Mouse (Mus musculus) stomach, embryonic 16.5 days (tissue): ENCODE data around the gene Ppp1r1b. TPM values are rescaled to one million over a fixed set of nuclear protein-coding genes. Genes with fewer than 3 reads are reported as not detected.

Source experiments
- ATAC-seq: fragments of 200-750 bp; cut with Nextera tagmentation; 2 replicates; pipeline ENCODE4 v1.8.0; 2017; ENCODE audit warnings: moderate number of reproducible peaks, moderate TSS enrichment; ENCODE audit not compliant: insufficient read depth, low FRiP score
- H3K27ac ChIP-seq: fragments of 300-500 bp; sonication (generic); 2 replicates; pipeline ENCODE4 v1.5.1; 2014; ENCODE audit warnings: low read length
- H3K27me3 ChIP-seq: fragments of 300-500 bp; sonication (generic); 2 replicates; pipeline ENCODE4 v1.6.1; 2014; ENCODE audit warnings: low read length, control low read depth, mixed read lengths; ENCODE audit not compliant: control insufficient read depth, insufficient read depth
- H3K36me3 ChIP-seq: fragments of 300-500 bp; sonication (generic); 2 replicates; pipeline ENCODE4 v1.6.1; 2014; ENCODE audit warnings: low read length; ENCODE audit not compliant: control insufficient read depth, insufficient read depth
- H3K4me1 ChIP-seq: fragments of 300-500 bp; sonication (generic); 2 replicates; pipeline ENCODE4 v1.6.1; 2014; ENCODE audit warnings: low read length, control low read depth, mixed read lengths; ENCODE audit not compliant: control insufficient read depth, insufficient read depth
- H3K4me2 ChIP-seq: fragments of 300-500 bp; sonication (generic); 2 replicates; pipeline ENCODE4 v1.6.1; 2014; ENCODE audit warnings: low read depth, low read length, mixed read lengths
- H3K4me3 ChIP-seq: fragments of 300-500 bp; sonication (generic); replicated peaks from 2 replicates; pipeline ENCODE4 v1.5.1; 2014; ENCODE audit warnings: mild to moderate bottlenecking, low read length
- H3K9ac ChIP-seq: fragments of 300-500 bp; sonication (generic); 2 replicates; pipeline ENCODE4 v1.6.1; 2014; ENCODE audit warnings: low read length
- H3K9me3 ChIP-seq: fragments of 300-500 bp; sonication (generic); replicated peaks from 2 replicates; pipeline ENCODE4 v1.6.1; 2016; ENCODE audit warnings: low read length, control low read depth; ENCODE audit not compliant: control insufficient read depth
- WGBS: fragments of 180-500 bp; shearing (Covaris S2); extraction: QIAGEN DNeasy Blood & Tissue Kit; methylation state at CpG from one replicate; pipeline ENCODE4 v1.1.7; 2014; 5-methylcytosine and 5-hydroxymethylcytosine counted together
- polyA plus RNA-seq: library from polyadenylated mRNA; unstranded; fragments of >200 nt; fragmentation: Nextera tagmentation; extraction: Ambion mirVana; gene quantifications from 2 replicates; pipeline ENCODE4 v1.2.1, GENCODE M21; 2015

The Ppp1r1b gene
- polyA plus RNA-seq, 1 experiment from 2014 or later, result 18.7 TPM

GRCm38 (mm10) chr11:98363817-98364216 is 15.6 kb downstream of the Ppp1r1b start:
- 67% methylated on average over 5 of the region's 5 CpGs for WGBS
- Histone ChIP-seq H3K36me3 (no peaks in the 10 kb centered on the region), H3K4me2 (no peak overlapping the region), H3K9me3 (no peaks in the 10 kb centered on the region), H3K27ac (peak overlapping the region; percentile 22; the same call in 1 of the 2 replicates), H3K4me1 (peaks cover 22% of the 10 kb centered on the region), H3K4me3 (no peak overlapping the region), H3K27me3 (no peaks in the 10 kb centered on the region), H3K9ac (no peak overlapping the region)
- no peak for ATAC-seq

- no peaks in the 10 kb centered on the region for H3K36me3 ChIP-seq
- no peaks in the 10 kb centered on the region for H3K9me3 ChIP-seq
- H3K4me2 ChIP-seq, result no peak overlapping the region
- peaks cover 16% of the 10 kb centered on the region for H3K4me1 ChIP-seq
- H3K27me3 ChIP-seq, result no peaks in the 10 kb centered on the region
- 80% methylated on average over 5 of the region's 5 CpGs for WGBS
- no peak overlapping the region for H3K4me3 ChIP-seq
- ATAC-seq, result no peak
- no peak overlapping the region for H3K9ac ChIP-seq
- peak overlapping the region; percentile 22; the same call in 1 of the 2 replicates for H3K27ac ChIP-seq
Measured at GRCm38 (mm10) chr11:98364410-98364809, 16.2 kb downstream of the Ppp1r1b start.

GRCm38 (mm10) chr11:98366290-98366689 is 18.1 kb downstream of the Ppp1r1b start:
- peaks cover 9% of the 10 kb centered on the region for H3K4me1 ChIP-seq
- no peak for ATAC-seq
- H3K27ac ChIP-seq, result no peak overlapping the region
- H3K4me3 ChIP-seq, result no peak overlapping the region
- no peak overlapping the region for H3K4me2 ChIP-seq
- no peaks in the 10 kb centered on the region for H3K36me3 ChIP-seq
- WGBS, result 70% methylated on average over 10 of the region's 10 CpGs
- H3K27me3 ChIP-seq, result no peaks in the 10 kb centered on the region
- no peak overlapping the region for H3K9ac ChIP-seq
- no peaks in the 10 kb centered on the region for H3K9me3 ChIP-seq

- no peak overlapping the region for H3K9ac ChIP-seq
- H3K9me3 ChIP-seq, result no peaks in the 10 kb centered on the region
- ATAC-seq, result no peak
- no peak overlapping the region for H3K4me2 ChIP-seq
- 73% methylated on average over 10 of the region's 10 CpGs for WGBS
- no peaks in the 10 kb centered on the region for H3K27me3 ChIP-seq
- no peak overlapping the region for H3K4me3 ChIP-seq
- peaks cover 16% of the 10 kb centered on the region for H3K4me1 ChIP-seq
- H3K36me3 ChIP-seq, result no peaks in the 10 kb centered on the region
- H3K27ac ChIP-seq, result no peak overlapping the region
Measured at GRCm38 (mm10) chr11:98367171-98367862, 19.1 kb downstream of the Ppp1r1b start.

- H3K4me2 ChIP-seq, result no peak overlapping the region
- peaks cover 16% of the 10 kb centered on the region for H3K4me1 ChIP-seq
- ATAC-seq, result no peak
- no peaks in the 10 kb centered on the region for H3K27me3 ChIP-seq
- no peak overlapping the region for H3K27ac ChIP-seq
- H3K4me3 ChIP-seq, result no peak overlapping the region
- 75% methylated on average over 7 of the region's 7 CpGs for WGBS
- H3K9me3 ChIP-seq, result no peaks in the 10 kb centered on the region
- H3K36me3 ChIP-seq, result no peaks in the 10 kb centered on the region
- no peak overlapping the region for H3K9ac ChIP-seq
Measured at GRCm38 (mm10) chr11:98367863-98368186, 19.6 kb downstream of the Ppp1r1b start.

GRCm38 (mm10) chr11:98369337-98369736 is 21.1 kb downstream of the Ppp1r1b start:
- H3K4me1 ChIP-seq, result peaks cover 9% of the 10 kb centered on the region
- no peak overlapping the region for H3K27ac ChIP-seq
- WGBS, result 81% methylated on average over 6 of the region's 6 CpGs
- H3K9ac ChIP-seq, result no peak overlapping the region
- ATAC-seq, result no peak
- H3K4me2 ChIP-seq, result no peak overlapping the region
- H3K9me3 ChIP-seq, result no peaks in the 10 kb centered on the region
- no peaks in the 10 kb centered on the region for H3K27me3 ChIP-seq
- no peak overlapping the region for H3K4me3 ChIP-seq
- no peaks in the 10 kb centered on the region for H3K36me3 ChIP-seq

GRCm38 (mm10) chr11:98370588-98370987 is 22.4 kb downstream of the Ppp1r1b start:
- no peak for ATAC-seq

GRCm38 (mm10) chr11:98371556-98372240 is 23.5 kb downstream of the Ppp1r1b start:
- Histone ChIP-seq H3K9me3 (no peaks in the 10 kb centered on the region), H3K27ac (no peak overlapping the region), H3K9ac (peak overlapping the region; percentile 18; the same call in 1 of the 2 replicates), H3K4me1 (peaks cover 9% of the 10 kb centered on the region), H3K4me3 (no peak overlapping the region), H3K27me3 (no peaks in the 10 kb centered on the region), H3K36me3 (peaks cover 3% of the 10 kb centered on the region; the same call in 1 of the 2 replicates), H3K4me2 (no peak overlapping the region)
- ATAC-seq, result peak; percentile 42; the same call in 1 of the 2 replicates
- WGBS, result 46% methylated on average over 10 of the region's 10 CpGs

More at GRCm38 (mm10) chr11:98370588-98370987, 22.4 kb downstream of the Ppp1r1b start:
- no peak overlapping the region for H3K27ac ChIP-seq
- 88% methylated on average over 2 of the region's 2 CpGs for WGBS
- H3K4me1 ChIP-seq, result peaks cover 9% of the 10 kb centered on the region
- H3K36me3 ChIP-seq, result no peaks in the 10 kb centered on the region
- no peaks in the 10 kb centered on the region for H3K27me3 ChIP-seq
- H3K4me2 ChIP-seq, result no peak overlapping the region
- H3K4me3 ChIP-seq, result no peak overlapping the region
- no peak overlapping the region for H3K9ac ChIP-seq
- no peaks in the 10 kb centered on the region for H3K9me3 ChIP-seq

GRCm38 (mm10) chr11:98372406-98372805 is 24.2 kb downstream of the Ppp1r1b start:
- no peak; the same call in 1 of the 2 replicates for ATAC-seq
- Histone ChIP-seq H3K4me1 (peaks cover 9% of the 10 kb centered on the region), H3K27ac (no peak overlapping the region), H3K36me3 (peaks cover 3% of the 10 kb centered on the region; the same call in 1 of the 2 replicates), H3K27me3 (no peaks in the 10 kb centered on the region), H3K4me2 (no peak overlapping the region), H3K9ac (no peak overlapping the region), H3K4me3 (no peak overlapping the region), H3K9me3 (no peaks in the 10 kb centered on the region)
- whole genome bisulfite sequencing, result 9% methylated on average over 2 of the region's 2 CpGs
